Mouse (Mus musculus) retina, embryonic 14.5 days (tissue): ENCODE results near the gene Cyp4v3.
"Not testable (repeated sequence)": the region's sequence is repeated elsewhere in the genome, so short reads cannot be mapped to it uniquely, and the experiment has no call there.

Experiments used
- DNase-seq: peaks from one replicate; pipeline ENCODE4 v3.0.0-alpha.2; 2015; ENCODE audit warnings: low spot score

Gene Cyp4v3

GRCm38 (mm10) chr8:45332685-45333409 is at the start of gene Cyp4v3:
TSS of gene Cyp4v3 (minus strand) at chr8:45333216.
- peak; percentile 72 for DNase-seq

GRCm38 (mm10) chr8:45381963-45382347 is 48.9 kb upstream of the Cyp4v3 start, which contains the start of gene Fam149a:
TSS of gene Fam149a (minus strand) at chr8:45382291.
- peak; percentile 81 for DNase-seq

- DNase-seq: peak; percentile 47
Observed at GRCm38 (mm10) chr8:45381075-45381962, 48.3 kb upstream of the Cyp4v3 start.

GRCm38 (mm10) chr8:45380598-45380997 is 47.6 kb upstream of the Cyp4v3 start:
- DNase-seq: no peak

- no peak for DNase-seq
Observed at GRCm38 (mm10) chr8:45374071-45374470, 41.1 kb upstream of the Cyp4v3 start.

GRCm38 (mm10) chr8:45367154-45367553 is 34.1 kb upstream of the Cyp4v3 start:
- no peak for DNase-seq

GRCm38 (mm10) chr8:45363220-45363619 is 30.2 kb upstream of the Cyp4v3 start:
- no peak for DNase-seq

- DNase-seq: peak; percentile 69
Observed at GRCm38 (mm10) chr8:45362323-45362722, 29.3 kb upstream of the Cyp4v3 start.

GRCm38 (mm10) chr8:45359091-45359605 is 26.1 kb upstream of the Cyp4v3 start:
- DNase-seq: peak; percentile 48

GRCm38 (mm10) chr8:45358132-45358918 is 25.3 kb upstream of the Cyp4v3 start:
- peak; percentile 53 for DNase-seq

GRCm38 (mm10) chr8:45355809-45356208 is 22.8 kb upstream of the Cyp4v3 start:
- no peak for DNase-seq

- DNase-seq: peak; percentile 89
Observed at GRCm38 (mm10) chr8:45345031-45345430, 12.0 kb upstream of the Cyp4v3 start.

GRCm38 (mm10) chr8:45344298-45344697 is 11.3 kb upstream of the Cyp4v3 start:
- no peak for DNase-seq

- DNase-seq: no peak
Observed at GRCm38 (mm10) chr8:45341630-45342628, 8.9 kb upstream of the Cyp4v3 start.

GRCm38 (mm10) chr8:45333493-45333892 is 477 bp upstream of the Cyp4v3 start:
- no peak for DNase-seq

GRCm38 (mm10) chr8:45330856-45331255 is 2.2 kb downstream of the Cyp4v3 start:
- no peak for DNase-seq

GRCm38 (mm10) chr8:45329206-45329980 is 3.6 kb downstream of the Cyp4v3 start:
- DNase-seq: no peak

GRCm38 (mm10) chr8:45327076-45327475 is 5.9 kb downstream of the Cyp4v3 start:
- DNase-seq: not testable (repeated sequence)

- no peak for DNase-seq
Observed at GRCm38 (mm10) chr8:45324151-45324550, 8.9 kb downstream of the Cyp4v3 start.

GRCm38 (mm10) chr8:45321365-45321764 is 11.7 kb downstream of the Cyp4v3 start:
- DNase-seq: no peak
